Mouse (Mus musculus) cortical plate, adult 2 months (tissue): ENCODE results near the gene Abcd1.

ENCODE experiments used
- CTCF ChIP-seq: fragments of 200-500 bp; IDR thresholded peaks from 2 replicates; pipeline ENCODE4 v1.5.1; 2011; ENCODE audit warnings: mild to moderate bottlenecking, control low read depth, low read length; ENCODE audit not compliant: insufficient read depth; ENCODE audit errors: extremely low read depth
- POLR2A ChIP-seq: fragments of 200-500 bp; IDR thresholded peaks from 2 replicates; pipeline ENCODE4 v1.6.1; 2011; ENCODE audit warnings: mild to moderate bottlenecking, low read length, control low read depth; ENCODE audit not compliant: insufficient read depth; ENCODE audit errors: extremely low read depth

DNA sequence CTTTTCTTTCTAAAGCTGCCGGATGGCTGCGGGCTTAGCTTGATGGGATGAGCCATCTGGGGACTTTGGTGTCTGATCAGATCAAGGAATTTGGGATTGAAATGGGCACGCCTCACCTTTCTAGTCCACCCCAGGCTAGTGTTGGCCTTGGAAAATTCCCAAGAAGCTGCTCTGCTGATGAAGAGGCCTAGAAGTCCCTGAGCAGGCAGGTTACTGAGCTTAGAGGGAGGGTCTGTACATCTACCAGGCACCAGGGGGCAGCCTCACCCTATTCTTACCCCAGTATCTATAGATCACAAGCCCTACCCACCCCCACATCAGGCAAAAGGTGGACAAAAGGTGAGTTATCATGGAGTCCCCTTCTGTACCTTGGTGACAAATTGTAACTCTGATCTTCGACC is 44.4 kb upstream of the Abcd1 start:
- TF ChIP-seq CTCF, result no peak
- TF ChIP-seq POLR2A, result no peak
